Mouse (Mus musculus): ENCODE measurements around the gene Clec4e. TPM values are rescaled to one million over a fixed set of nuclear protein-coding genes. Genes with fewer than 3 reads are reported as not detected.

The Clec4e gene
- 0.88 TPM for polyA plus RNA-seq (2014; fragmentation: Illumina TruSeq; extraction: RNeasy Lipid Tissue Mini Kit (QIAGEN cat#74804); ENCODE audit: low read depth, low replicate concordance)

DNA sequence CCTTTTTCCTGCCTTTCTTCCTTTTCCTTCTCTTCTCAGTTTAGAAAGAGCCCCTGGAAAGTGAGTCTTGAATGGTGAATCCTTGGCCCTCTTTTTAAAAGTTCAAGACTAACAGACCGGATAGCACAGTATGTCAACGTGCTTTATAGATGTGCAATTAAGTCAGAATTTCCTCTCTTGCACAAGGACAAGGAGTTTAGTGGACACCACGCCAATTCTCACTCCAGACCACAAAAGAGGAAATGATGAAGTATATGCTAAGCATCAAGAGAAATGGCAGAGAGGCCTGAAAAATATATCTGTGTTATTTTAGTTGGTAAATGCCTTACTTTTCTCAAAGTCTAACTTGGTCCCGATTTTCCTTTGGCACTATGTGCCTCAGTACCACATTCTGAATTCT is at the start of gene Clec4e:
Clec4e (minus strand) TSS at position 118 of the 400 bp plus-strand sequence.

DNA sequence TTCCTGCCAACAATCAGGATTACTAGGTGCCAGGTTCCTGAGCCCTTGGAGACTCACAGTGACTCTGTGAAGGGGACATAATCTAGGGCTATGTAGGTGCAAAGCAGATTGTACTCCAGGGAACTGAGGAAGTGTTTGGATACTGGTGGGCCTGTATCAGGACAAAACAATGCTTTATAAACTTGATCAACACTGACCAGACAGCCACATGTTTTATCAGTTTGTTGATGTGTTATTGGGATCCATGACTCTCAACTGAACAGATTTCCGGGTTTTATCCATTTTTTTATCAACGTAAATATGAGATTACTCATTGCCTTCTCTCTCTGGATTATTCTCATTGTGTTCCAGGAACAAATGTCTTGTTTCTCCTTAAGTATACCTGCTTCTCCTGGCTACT is 18.4 kb upstream of the Clec4e start, which contains the start of gene Vmn2r19:
Vmn2r19 (plus strand) TSS at position 301 of the 400 bp plus-strand sequence.

DNA sequence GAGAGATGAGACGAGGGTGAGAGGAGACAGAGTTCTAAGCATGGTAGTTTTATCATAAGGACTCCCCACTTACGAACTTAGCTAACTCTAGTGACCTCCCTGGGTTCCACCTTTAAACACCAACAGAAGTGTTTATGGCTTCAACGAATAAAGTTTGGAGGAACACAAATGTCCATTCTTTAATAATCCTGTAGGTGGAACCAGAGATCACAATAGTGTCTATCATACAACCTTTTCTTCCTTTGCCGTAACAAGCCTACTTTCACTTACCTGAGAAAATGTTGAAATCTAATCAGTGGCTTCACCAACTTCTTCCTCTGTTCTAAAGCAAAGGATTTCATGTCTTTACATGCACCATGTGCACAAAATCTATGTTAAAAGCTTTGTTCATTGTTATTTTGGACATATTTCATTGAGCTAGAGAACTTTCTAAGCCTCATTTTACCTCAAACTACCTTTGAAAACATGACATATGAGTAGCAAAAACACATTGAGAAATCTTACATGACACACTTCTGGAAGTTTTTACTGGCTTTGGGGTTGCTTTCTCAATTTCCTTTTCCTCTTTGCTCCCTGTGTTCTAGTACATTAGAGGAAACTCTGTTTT is 28.0 kb downstream of the Clec4e start, which contains the start of gene Clec4d:
Clec4d (plus strand) TSS at position 557 of the 607 bp plus-strand sequence.

Other genes starting within 250 kb of the Clec4e start
- 0.69 TPM for gene Clec4b1, start 239.9 kb downstream of the Clec4e start, polyA plus RNA-seq (2014; fragmentation: Illumina TruSeq; extraction: RNeasy Lipid Tissue Mini Kit (QIAGEN cat#74804); ENCODE audit: low read depth, low replicate concordance)
- 16.0 TPM for gene Clec4a2, start 183.4 kb downstream of the Clec4e start, polyA plus RNA-seq (2014; fragmentation: Illumina TruSeq; extraction: RNeasy Lipid Tissue Mini Kit (QIAGEN cat#74804); ENCODE audit: low read depth, low replicate concordance)
- gene Clec4b2, start 117.0 kb downstream of the Clec4e start, polyA plus RNA-seq (2014; fragmentation: Illumina TruSeq; extraction: RNeasy Lipid Tissue Mini Kit (QIAGEN cat#74804); ENCODE audit: low read depth, low replicate concordance) = 0.38 TPM
- 15.2 TPM for gene Clec4n, start 60.0 kb downstream of the Clec4e start, polyA plus RNA-seq (2014; fragmentation: Illumina TruSeq; extraction: RNeasy Lipid Tissue Mini Kit (QIAGEN cat#74804); ENCODE audit: low read depth, low replicate concordance)
- 4.4 TPM for gene Clec4d, start 27.8 kb downstream of the Clec4e start, polyA plus RNA-seq (2014; fragmentation: Illumina TruSeq; extraction: RNeasy Lipid Tissue Mini Kit (QIAGEN cat#74804); ENCODE audit: low read depth, low replicate concordance)
- not detected for gene Vmn2r19, start 18.5 kb upstream of the Clec4e start, polyA plus RNA-seq (2014; fragmentation: Illumina TruSeq; extraction: RNeasy Lipid Tissue Mini Kit (QIAGEN cat#74804); ENCODE audit: low read depth, low replicate concordance)
- gene Vmn2r20, start 128.2 kb upstream of the Clec4e start, polyA plus RNA-seq (2014; fragmentation: Illumina TruSeq; extraction: RNeasy Lipid Tissue Mini Kit (QIAGEN cat#74804); ENCODE audit: low read depth, low replicate concordance) = not detected
- gene Vmn2r21, start 243.5 kb upstream of the Clec4e start, polyA plus RNA-seq (2014; fragmentation: Illumina TruSeq; extraction: RNeasy Lipid Tissue Mini Kit (QIAGEN cat#74804); ENCODE audit: low read depth, low replicate concordance) = not detected

Data from sigmoid colon, adult 10 weeks (tissue).